Mouse (Mus musculus): ENCODE measurements around the gene Strip1.

Strip1 gene

DNA sequence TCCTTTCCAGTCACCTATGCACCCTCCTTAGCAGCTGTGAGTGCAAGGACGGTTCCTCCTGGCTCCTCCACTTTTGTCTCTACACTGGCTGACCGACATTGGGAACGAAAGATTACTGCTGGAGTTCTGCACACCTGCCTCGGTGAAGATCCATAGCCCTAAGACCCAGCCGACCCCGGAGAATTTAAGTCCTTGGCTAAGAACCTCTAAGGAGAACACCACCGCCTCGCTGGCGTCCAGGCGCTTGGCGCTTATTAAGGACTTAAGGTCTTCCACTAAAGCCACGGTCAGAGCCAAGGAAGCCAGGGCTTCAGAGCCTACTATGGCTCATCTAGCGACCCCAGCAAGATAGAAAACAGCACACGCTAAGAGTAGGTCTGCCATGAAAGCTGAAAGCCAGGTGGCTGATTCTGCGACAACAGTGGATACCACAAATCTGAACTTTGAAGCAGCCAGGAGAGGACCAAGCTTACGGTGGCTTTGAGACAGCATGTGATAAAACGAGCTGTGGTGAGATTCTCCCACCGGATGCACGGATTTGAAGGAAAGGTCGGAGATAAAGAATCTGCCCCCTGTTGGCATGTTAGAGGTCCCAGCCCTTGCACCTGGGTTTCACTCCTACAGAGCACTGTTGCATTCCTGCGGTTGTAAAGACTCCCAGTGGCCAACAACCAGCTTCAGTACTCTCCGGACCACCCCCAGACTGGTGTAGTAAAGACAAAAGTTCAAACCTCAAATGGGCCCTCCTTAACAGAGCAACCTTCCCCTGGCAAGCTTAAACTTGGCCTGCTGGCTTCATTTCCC, 33.7 kb downstream of the Strip1 start:
- in situ Hi-C loops (cut with MboI; ENCODE audit: unreplicated experiment in 2 of 2): no loop called here

DNA sequence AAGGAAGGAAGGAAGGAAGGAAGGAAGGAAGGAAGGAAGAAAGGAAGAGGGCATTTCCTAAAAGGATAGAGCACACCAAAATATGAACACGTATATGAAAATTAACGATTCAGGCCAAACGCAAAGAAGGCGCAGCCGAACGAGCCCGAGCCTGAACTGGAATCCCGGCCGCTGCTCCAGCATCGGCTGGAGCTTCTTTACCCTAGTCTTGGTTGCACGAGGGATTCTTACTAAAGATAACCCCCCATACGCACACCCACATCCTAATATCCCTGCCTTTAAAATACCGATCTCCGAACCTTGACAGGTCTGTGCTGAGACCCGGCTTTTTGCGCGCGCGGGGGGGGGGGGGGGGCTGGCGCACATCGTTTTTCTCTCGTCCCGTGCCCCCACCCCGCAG, 34.4 kb downstream of the Strip1 start:
- in situ Hi-C loops (cut with MboI; ENCODE audit: unreplicated experiment in 2 of 2): no loop called here

DNA sequence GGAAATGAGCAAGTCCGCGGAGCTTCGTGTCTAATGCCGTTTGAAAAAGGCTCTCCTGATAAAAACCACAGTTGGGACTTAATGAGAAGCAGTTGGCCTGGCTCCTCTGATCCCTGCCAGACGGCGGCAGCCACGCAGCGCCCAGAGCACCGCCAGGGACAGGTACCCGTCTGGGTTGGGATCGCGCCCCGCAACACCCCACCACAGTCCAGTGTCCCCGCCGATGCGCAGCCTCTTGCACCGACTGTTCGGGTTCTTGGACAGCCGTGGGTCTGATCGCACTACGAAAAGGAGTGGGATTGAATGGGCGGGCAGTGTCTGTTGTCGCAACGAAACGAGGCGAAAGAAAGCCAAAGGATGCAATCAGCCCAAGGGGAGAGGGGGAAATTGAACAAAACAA, 34.9 kb downstream of the Strip1 start:
- in situ Hi-C loops (cut with MboI; ENCODE audit: unreplicated experiment in 2 of 2): no loop called here

DNA sequence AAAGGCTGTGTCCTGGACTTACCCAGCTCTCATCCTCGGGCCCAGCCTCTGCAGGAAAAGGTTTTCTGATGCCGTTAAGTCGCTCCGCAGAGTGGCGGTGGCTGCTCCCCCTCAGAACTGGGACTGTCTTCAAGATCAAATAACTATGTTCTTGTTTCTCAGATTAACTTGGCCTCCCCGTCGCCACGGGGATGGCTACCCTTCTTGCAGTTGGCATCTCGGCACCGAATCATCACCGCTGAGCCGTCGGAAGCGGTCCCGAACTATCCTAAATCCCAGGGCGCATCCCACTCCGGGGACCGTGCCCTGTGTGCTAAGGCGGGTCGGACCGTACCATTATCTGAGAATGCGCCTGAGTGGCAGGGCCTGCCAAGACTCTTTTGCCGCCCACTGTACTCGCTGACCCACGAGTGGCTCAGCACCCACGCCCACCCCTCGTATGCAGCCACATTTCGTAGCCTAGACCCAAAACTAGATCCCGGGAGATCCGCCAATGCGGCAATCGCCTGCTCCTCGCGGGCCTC, 35.5 kb downstream of the Strip1 start:
- in situ Hi-C loops (cut with MboI; ENCODE audit: unreplicated experiment in 2 of 2): no loop called here

DNA sequence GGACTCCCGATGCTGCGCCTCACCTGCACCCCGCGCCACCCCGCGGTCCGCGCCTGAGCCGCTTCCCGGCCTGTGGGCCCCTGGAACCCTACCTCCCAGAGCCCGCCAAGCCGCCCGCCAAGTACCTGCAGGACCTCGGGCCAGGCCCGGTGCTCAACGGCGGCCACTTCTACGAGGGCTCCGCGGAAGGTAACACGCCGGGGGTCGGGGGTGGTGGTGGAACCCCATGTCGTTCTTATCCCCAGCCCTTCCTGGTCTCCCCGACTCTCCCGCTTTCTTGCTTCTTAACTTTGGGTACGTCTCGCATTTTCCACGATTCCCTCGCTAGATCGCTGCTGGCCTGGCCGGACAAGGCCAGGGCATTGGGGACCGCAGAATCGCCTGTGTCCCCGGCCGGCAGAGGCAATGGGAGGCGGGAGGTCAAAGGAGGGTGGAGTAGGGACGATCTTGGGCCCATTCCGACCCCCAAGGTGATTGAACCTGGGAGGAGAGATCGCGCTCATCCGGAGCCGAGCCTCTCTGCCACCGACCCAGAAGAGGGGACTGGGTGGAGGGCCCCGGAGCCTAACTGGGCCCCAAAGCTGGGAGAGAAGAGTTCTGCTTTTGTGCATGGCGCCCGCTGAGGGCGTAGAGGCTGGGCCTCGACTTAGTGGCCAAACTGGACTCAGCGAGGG, 36.1 kb downstream of the Strip1 start:
- in situ Hi-C loops (cut with MboI; ENCODE audit: unreplicated experiment in 2 of 2): no loop called here

DNA sequence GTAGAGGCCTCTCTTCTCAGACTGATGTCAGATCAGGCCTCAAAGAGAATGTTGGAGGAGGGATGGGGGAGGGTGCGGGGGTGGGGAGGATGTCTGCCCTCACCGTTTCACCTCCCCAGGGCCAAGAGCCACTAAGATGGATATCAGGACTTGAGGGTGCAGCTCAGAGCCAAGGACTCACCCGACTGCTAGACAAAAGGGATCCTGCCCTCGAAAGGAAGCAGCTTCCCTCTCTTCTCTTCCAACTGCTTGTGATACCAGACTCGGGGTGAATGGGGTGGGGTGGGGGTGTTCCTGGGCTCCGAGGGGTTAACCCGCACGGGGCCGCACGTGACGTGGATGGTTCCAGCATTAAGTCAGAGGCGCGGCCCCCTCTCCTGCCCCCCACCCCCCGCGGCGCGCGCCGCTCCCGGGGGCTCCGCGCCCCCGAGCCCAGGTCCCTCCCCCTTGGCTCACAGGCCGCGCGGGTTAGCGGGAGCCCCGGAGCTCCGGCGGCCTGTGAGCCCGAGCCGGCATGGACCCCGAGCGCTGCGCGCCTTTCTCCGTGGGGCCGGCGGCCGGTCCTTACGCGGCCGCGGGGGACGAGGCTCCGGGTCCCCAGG, 36.7 kb downstream of the Strip1 start, which contains the start of gene Alx3:
Gene Alx3 (plus strand): TSS at position 370 of the 602 bp plus-strand sequence.
- in situ Hi-C loops (cut with MboI; ENCODE audit: unreplicated experiment in 2 of 2): no loop called here

DNA sequence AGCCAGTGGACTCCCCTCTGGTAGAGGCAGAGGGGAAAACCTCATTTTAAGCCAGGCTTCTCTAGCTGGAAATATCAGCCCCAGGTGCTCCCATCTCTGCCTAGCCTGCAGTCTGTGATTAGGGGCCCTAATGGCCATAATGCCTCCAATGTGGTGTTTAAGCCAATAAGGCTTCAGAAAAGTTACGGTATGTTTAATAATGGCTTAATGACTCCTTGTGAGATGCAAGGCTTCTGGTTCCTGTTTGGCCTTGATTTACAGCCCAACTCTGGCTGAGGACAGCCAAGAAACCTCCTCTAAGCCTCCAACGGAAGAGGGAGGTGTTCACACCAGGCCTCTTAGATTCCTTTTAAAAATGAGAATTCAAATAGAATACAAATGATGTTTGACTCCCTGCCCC, 37.9 kb downstream of the Strip1 start:
- in situ Hi-C loops (cut with MboI; ENCODE audit: unreplicated experiment in 2 of 2): no loop called here

DNA sequence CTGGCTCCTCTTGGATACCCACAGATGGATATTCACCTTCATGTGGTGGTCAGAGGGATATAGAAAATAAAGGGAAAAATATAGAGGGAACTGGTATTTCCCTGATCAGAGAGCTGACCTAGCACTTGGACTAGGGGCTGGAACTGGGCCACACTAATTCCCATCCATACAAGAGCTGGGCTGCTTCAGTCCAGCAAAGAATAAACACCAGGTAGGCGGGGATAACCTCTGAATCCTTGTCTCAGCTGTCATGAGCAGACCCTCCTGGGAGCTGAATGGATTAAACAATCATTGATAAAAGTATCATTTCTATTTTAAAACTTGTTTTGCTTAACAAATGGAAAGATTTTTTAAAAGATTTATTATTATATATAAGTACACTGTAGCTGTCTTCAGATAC, 39.9 kb downstream of the Strip1 start:
- in situ Hi-C loops (cut with MboI; ENCODE audit: unreplicated experiment in 2 of 2): no loop called here

DNA sequence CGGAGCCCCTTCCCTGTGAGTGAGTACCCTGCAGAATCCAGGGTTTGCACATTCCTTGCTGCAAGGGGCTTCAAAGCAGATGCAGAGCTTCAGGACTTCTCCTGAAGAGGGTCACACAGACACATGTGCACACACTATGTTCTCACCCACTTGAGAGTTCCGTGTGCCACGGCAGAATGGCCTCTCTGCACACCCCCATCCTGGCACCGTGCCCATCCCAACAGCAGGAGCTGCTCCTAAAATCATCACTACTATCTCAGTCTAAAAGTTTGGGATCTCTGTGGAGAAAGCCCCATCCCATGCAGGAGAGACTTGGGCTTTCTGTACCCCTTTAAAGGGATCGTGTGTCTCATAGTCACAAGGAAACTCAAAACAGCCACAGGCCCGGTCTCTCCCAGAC, 45.0 kb downstream of the Strip1 start:
- in situ Hi-C loops (cut with MboI; ENCODE audit: unreplicated experiment in 2 of 2): loop anchor here in 1 of 2 experiments (10.0 kb wide), 1 partner anchor 492 kb away; no protein-coding TSS in a partner anchor

DNA sequence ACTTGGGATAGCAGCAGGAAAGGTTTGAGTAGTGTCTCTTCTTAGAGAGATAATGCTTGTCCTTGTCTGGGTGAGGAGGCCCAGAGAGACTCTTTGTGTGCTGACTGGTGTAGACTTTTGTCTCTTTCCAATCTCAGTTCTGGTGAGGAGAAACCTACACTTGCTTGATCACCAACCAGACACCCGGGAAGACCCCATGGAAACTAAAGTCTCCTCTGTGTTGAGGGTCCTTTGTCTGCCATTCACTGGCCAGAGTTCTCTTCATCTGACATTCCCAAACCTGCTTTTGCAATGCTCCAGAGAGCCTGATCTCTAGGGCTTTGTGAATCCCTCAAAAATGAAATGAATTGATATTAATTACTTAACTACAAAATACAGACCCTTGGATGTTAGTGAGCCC, 47.6 kb downstream of the Strip1 start:
- in situ Hi-C loops (cut with MboI; ENCODE audit: unreplicated experiment in 2 of 2): loop anchor here in 1 of 2 experiments (10.0 kb wide), 1 partner anchor 489 kb away; no protein-coding TSS in a partner anchor

DNA sequence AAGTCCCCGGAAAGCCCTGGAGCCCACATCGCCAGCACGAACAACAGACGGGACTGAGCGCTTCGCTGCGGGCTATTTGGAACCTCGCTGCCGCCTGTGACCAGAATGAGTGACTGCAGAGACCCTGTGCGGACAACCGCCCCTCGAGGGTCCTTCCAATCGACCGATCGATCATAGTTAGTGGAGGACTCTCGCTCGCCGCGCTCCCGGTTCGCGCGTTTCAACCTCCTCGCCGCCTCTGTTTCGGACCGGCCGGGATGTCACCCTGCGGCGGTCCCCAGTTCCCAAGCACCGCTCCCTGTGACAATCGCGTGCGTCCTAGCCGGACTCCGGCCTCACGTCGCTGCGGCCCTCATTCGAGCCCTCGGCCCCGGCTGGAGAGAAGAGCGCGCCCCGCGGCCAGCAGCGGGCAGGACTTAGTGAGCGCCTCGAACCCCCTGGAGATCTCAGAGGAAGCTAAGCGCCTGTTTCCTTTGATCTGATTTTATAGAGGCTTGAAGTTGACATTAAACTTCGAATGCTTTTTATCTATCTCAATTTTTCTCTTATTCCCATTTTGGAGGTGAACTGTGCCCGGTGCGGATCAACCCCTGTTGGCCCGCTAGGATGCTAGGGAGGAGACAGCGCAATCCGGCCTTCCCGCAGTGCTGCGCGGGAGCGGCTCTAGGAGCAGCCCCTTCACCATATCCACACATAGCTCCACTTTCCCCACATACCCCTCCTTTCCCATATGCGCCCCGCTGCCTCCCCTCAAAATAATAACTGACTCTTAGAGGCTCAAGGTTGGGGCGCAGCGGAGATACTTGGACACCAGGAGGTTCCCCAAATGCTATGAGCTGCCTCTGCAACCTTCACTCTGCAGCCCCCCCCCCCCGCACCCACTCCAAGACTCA, 48.4 kb downstream of the Strip1 start:
- in situ Hi-C loops (cut with MboI; ENCODE audit: unreplicated experiment in 2 of 2): loop anchor here in 1 of 2 experiments (10.0 kb wide), 1 partner anchor 488 kb away; no protein-coding TSS in a partner anchor

DNA sequence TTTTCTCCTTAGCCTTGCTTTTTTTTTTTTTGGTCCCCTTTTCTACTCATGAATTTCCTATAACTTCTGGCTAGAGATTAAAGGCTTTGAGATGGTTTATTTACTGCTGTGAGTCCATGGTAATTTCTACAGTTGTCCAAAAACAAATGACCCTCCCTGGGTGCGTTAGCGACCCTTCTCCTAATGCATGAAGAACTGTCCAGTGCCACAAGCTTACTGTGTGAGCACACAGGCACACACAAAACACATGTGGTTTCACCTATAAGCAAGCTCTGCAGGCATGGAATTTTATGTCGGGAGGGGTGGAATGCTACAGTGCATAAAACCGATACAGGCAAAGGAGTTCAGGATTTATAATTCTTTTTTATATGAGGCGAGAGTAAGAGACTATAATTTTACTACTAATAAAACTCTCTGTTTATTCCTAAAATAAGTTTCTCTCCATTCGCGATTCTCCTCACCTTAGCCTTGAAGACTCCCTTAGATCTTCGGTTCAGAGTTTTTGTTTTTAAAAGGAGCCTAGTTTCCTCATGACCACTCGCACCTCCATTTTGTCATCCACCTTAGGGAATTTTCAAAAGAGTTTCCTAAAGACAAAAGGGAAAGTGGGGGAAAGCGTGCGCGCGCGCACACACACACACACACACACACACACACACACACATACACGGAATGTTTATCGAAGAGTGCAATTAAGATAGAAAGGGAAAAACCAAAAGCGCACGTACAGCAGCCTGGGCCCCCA, 49.2 kb downstream of the Strip1 start:
- in situ Hi-C loops (cut with MboI; ENCODE audit: unreplicated experiment in 2 of 2): loop anchor here in 1 of 2 experiments (10.0 kb wide), 1 partner anchor 488 kb away; no protein-coding TSS in a partner anchor

DNA sequence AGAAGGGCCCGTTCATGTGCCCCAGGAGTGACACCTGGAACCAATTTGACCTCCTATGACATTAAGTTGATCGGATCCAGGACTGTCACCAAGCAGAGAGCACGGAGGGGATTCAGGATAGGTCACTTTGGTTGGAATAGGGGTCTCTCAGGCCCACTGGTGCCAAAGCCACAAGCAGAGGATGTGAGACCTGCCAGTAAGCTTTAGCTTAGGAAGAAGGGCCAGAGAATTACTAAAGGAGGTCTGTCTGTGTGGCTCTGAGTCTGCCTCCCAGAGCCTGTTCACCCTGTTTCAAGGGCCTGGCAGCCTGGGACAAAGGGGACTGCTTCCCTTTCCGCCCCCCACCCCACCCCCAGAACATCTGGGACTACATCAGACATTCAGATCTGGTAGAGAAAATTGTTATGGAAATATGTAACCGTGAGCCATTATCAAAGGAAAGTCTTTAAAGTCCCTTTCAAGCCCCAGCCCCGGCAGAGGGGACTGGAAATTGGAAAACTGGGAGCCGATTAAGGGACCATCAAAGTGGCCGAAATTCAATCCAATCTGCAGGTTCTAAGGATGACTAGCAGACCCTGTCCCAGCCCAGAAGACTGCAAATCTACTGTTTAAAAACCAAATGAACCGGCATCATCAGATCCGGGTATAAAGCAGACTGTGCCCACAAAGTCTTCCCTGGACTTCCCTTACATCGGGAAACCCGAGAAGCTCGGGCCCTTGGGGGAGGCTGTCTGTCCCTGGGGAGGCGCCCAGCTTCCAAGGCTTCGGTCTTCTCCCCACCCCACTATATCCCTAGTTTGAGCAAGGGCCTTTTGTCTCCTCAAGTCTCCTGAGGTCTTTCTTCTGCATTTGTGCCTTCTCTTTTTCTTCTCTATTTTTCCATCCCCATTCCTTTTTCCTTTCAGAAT, 50.1 kb downstream of the Strip1 start:
- in situ Hi-C loops (cut with MboI; ENCODE audit: unreplicated experiment in 2 of 2): loop anchor here in 1 of 2 experiments (10.0 kb wide), 1 partner anchor 487 kb away; no protein-coding TSS in a partner anchor

DNA sequence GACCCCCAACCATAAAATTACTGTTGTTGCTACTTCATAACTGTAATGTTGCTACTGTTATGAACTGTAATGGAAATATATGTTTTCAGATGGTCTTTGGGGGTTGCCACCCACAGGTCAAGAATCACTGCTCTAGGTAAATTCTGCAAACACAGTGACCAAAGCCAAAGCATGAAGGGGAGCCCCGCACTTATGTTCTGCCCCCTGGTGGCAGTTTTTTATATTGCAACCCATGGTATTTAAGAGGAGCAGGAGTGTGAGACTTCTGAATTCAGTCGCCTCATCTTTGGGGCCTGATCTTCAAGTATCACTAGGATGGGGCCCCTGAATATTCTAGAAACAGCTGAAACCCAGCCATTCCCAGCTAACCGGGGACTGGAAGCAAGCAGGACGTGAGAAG, 52.0 kb downstream of the Strip1 start:
- in situ Hi-C loops (cut with MboI; ENCODE audit: unreplicated experiment in 2 of 2): no loop called here

DNA sequence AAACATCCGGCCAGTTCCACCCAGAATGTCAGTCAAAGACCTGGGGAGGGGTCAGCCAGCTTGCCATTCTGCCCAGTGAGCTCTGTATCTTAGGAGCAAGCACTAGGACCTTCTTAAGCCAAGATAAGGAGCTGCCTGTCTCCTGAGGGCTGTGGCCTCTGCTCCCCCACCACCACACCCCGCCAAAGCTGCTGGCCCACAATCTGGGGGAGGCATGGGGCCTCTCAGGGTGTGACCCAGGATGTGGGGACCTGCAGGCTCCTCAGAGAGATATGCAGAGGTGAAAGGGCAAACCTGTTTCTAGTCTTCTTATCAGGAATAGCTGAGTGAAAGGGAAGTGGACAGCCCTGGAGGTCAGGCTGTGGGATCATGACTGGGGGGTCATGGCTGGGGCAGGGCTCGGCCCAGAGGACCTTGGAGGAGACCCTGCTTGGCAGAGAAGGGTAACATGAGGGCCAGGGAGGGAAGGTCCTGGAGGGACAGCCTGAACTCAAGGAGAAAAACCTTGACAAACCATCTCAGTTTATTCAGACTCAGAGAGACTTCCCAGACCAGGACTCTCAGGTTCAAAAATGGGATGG, 53.6 kb downstream of the Strip1 start:
- in situ Hi-C loops (cut with MboI; ENCODE audit: unreplicated experiment in 2 of 2): no loop called here

DNA sequence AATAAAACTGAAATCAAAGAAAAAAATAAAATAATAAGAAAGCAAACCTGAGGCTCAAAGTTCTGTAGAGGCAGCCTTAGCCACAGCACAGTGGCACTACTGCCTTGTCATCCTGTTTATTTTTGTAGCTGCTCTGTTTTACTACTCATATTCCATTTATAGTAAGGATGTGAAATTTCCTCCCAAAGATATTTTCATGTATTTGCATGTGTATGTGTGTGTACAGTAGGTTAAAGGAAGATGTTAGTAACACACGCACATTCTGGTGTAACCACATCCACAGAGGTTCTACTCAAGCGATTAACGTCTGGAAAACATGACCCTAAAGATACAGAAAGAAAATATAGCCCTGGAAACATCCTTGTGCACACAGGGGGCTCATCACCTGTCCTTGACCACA, 54.7 kb downstream of the Strip1 start:
- in situ Hi-C loops (cut with MboI; ENCODE audit: unreplicated experiment in 2 of 2): no loop called here

DNA sequence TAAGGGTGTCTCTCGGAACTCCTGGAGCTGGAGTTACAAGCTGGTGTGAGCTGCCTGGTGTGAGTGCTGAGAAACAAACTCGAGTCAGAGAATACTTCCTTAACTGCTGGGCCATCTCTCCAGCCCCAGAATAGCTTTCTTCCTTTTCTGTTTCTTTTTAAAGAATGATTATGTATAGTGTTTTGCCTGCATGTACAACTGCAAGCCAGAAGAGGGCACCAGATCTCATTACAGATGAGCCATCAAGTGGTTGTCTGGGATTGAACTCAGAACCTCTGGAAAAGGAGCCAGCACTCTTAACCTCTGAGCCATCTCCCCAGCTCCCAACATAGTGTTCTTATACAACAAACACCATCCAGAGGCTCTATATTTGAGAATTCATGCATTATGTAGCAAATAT, 60.3 kb downstream of the Strip1 start:
- in situ Hi-C loops (cut with MboI; ENCODE audit: unreplicated experiment in 2 of 2): no loop called here

DNA sequence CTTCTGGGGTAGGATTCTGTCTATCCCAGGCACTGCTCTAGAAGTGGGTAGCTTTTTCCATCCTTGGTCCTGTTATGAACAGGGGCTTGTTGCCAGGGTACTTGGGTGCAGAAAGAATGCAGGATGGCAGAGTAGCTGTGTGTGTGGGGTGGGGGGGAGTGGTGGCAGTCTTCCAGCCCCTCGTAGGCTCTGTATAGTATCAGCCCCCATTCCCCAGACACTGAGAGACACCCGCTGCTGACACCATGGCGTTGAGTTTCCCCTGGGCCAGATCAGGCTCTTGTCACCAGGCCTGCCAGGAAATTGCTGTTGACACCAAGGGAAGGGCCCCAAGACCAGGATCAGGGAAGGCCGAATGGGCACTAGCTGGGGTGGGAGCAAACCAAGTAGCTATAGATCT, 62.8 kb downstream of the Strip1 start:
- in situ Hi-C loops (cut with MboI; ENCODE audit: unreplicated experiment in 2 of 2): no loop called here

All from v-Abl transformed pro-B cells (cell line).